Mouse (Mus musculus) liver, embryonic 14.5 days (tissue): ENCODE measurements at regions not wholly inside any gene's neighbourhood (a gene's known extent, or its start where the extent isn't known, plus 50 kb on each side); places are given as distances from the start of the nearest gene placed in this dataset.

ENCODE experiments used
- ATAC-seq: fragments of 200-750 bp; cut with Nextera tagmentation; 2 replicates; pipeline ENCODE4 v1.8.0; 2017; ENCODE audit warnings: moderate number of reproducible peaks, mild to moderate bottlenecking, moderate library complexity; ENCODE audit not compliant: insufficient read depth
- DNase-seq, 3 experiments: peaks; one replicate each; pipeline ENCODE4 v3.0.0-alpha.2; 2012 to 2013; ENCODE audit warnings: low read depth in 3 of 3, low spot score in 3 of 3
- H3K27ac ChIP-seq: fragments of 300-500 bp; sonication (generic); 2 replicates; pipeline ENCODE4 v1.5.1; 2014; ENCODE audit warnings: moderate library complexity, mild to moderate bottlenecking, control low read depth, inconsistent platforms
- H3K27me3 ChIP-seq: fragments of 300-500 bp; sonication (generic); 2 replicates; pipeline ENCODE4 v1.6.1; 2014; ENCODE audit warnings: mild to moderate bottlenecking, low read length, moderate library complexity; ENCODE audit not compliant: control insufficient read depth, insufficient read depth
- H3K36me3 ChIP-seq: fragments of 300-500 bp; sonication (generic); replicated peaks from 2 replicates; pipeline ENCODE4 v1.6.1; 2014; ENCODE audit warnings: low read depth; ENCODE audit not compliant: control insufficient read depth, insufficient read depth
- H3K4me1 ChIP-seq, 2 experiments: fragments of 200-500 bp in 1 of 2; fragments of 300-500 bp in 1 of 2; sonication (generic) in 1 of 2; replicated peaks; 2 replicates each; pipeline ENCODE4 v1.6.1; 2012 to 2014; ENCODE audit warnings: antibody characterized with exemption in 1 of 2, inconsistent platforms in 1 of 2, low read length in 1 of 2; ENCODE audit not compliant: control insufficient read depth in 2 of 2, insufficient read depth in 2 of 2
- H3K4me2 ChIP-seq: fragments of 300-500 bp; sonication (generic); 2 replicates; pipeline ENCODE4 v1.6.1; 2014; ENCODE audit warnings: low read depth, mild to moderate bottlenecking, control low read depth, moderate library complexity
- H3K4me3 ChIP-seq, 2 experiments: fragments of 200-500 bp in 1 of 2; fragments of 300-500 bp in 1 of 2; sonication (generic) in 1 of 2; 2 replicates each; pipeline ENCODE4 v1.5.1; 2012 to 2014; ENCODE audit warnings: low read depth in 2 of 2, low read length in 2 of 2, mild to moderate bottlenecking in 2 of 2, control low read depth in 1 of 2, inconsistent platforms in 1 of 2, moderate library complexity in 1 of 2; ENCODE audit not compliant: insufficient read depth in 1 of 2
- H3K9ac ChIP-seq: fragments of 300-500 bp; sonication (generic); replicated peaks from 2 replicates; pipeline ENCODE4 v1.6.1; 2014; ENCODE audit warnings: mild to moderate bottlenecking, control low read depth, moderate library complexity
- H3K9me3 ChIP-seq: fragments of 300-500 bp; sonication (generic); 2 replicates; pipeline ENCODE4 v1.6.1; 2016; ENCODE audit warnings: low read length, mixed read lengths; ENCODE audit not compliant: control insufficient read depth
- CTCF ChIP-seq: IDR thresholded peaks from 2 replicates; pipeline ENCODE4 v1.5.1; 2016; ENCODE audit warnings: antibody characterized with exemption, low read depth, control low read depth
- EP300 ChIP-seq: IDR thresholded peaks from 2 replicates; pipeline ENCODE4 v1.6.1; 2016; ENCODE audit warnings: antibody characterized with exemption, low read depth
- WGBS: fragments of 180-500 bp; shearing (Covaris S2); extraction: QIAGEN DNeasy Blood & Tissue Kit; methylation state at CpG from one replicate; pipeline ENCODE4 v1.1.7; 2014; ENCODE audit not compliant: insufficient replicate concordance; 5-methylcytosine and 5-hydroxymethylcytosine counted together

DNA sequence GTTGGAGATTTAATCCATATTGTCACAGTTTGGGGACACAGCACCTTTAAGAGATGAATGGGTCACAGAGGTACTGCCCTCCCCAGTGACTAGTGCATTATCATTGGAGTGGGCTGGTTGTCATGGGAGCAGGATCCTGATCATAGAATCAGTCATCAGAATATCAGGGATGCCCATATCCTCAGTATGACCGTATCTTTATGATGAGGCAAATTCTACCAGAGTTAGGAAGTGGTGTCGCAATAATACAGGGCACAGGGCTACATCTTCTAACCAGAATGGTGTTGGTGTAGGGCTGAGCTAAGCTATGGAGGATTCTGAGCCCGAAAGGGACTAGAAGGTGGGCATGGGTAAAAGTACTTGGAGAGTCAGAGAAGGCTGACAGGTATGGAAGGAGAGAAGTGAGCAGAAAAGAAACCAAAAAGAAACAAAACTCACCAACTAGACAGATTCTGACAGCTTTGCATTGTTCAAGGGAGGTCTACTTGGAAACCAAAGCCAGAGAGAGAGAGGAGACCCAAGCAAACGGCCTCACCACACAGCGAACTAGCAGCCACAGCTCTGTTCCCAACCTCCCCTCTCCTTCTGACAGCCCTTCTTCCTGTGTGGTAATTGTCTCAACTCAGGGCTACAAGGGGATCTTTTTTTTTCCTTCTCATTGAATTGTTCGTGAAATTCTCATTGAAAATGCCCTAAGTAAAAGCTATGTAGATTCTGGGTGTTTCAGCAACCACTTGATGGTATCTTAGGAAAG, 129.2 kb downstream of the Lrrc30 start:
- 28% methylated on average over 6 of the region's 6 CpGs for WGBS
- TF ChIP-seq CTCF (no peak), EP300 (no peak)
- Histone ChIP-seq H3K27me3 (no peaks in the 10 kb centered on the region), H3K9ac (no peak overlapping the region), H3K27ac (no peak overlapping the region), H3K4me2 (no peak overlapping the region), H3K36me3 (no peaks in the 10 kb centered on the region), H3K4me1 (0 out of 4 replicates have a peak, but pooled peaks cover 0 to 2% of the 10 kb centered on the region in 2 experiments), H3K4me3 (no peak overlapping the region), H3K9me3 (no peaks in the 10 kb centered on the region)
- ATAC-seq (no peak), DNase-seq (no peak)

DNA sequence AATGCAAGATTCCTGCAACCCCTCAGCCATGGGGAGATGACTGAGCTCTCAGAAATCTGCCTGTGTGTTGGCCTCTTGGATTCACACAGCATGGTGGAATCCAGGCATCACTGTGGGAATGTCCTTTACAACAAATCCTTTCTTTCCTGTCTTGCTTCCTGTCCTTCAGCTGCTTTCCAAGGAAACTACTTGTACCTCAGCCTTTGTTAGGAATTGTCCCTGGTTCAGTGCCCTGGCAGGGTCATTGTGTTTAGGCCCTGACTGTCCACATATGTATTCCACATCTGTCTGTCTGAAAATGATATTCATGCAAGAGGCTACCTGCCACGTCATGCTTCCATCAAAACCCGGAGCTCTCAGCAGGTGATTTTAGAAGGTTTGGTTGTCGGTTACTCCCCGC, 129.9 kb downstream of the Lrrc30 start:
- Histone ChIP-seq H3K9me3 (no peaks in the 10 kb centered on the region), H3K4me3 (no peak overlapping the region), H3K36me3 (no peaks in the 10 kb centered on the region), H3K27ac (no peak overlapping the region), H3K9ac (no peak overlapping the region), H3K4me1 (0 out of 4 replicates have a peak, but pooled peaks cover 0 to 2% of the 10 kb centered on the region in 2 experiments), H3K4me2 (no peak overlapping the region), H3K27me3 (no peaks in the 10 kb centered on the region)
- DNase-seq (no peak), ATAC-seq (no peak)
- TF ChIP-seq EP300 (no peak), CTCF (no peak)
- WGBS = 72% methylated on average over 4 of the region's 4 CpGs

DNA sequence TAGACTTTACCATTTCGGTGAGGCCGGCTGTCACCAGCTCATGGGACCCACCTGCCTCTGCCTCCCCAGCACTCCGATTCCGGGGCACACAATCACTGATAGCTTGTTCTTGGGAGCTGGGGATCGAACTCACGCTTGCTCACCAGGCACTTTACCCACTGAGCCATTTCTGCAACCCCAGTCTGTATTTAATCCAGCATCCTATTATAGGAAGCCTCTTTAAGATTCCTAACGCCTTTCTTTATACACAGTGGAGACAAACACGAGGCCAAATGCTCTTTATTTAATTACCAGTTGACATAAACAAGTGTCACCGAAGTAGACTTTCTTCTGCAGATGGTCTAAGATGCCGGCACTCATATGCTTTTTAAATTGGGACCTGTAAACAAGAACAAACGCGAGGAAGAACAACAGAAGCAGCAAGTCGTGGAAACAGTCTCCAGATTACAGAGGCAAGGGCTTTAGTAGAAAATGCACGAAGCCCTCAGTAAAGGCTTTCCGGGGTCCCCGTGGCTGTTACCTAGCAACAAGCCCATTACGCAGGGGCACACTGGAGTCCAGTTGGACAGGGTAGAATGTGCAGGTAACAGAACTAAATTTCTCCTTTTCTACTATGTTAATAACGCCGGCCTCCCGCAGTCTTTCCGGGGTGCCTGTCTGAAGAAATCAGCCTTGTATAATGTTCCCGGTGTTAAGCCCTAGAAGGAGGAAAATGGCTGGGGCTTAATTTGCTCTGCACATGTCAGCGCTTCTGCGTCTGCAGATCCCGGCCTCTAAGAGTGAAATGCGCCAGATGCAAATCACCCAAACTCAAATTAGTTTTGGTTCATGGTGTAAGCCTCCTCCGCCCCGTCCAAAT, 132.5 kb downstream of the Lrrc30 start:
- 73% methylated on average over 28 of the region's 28 CpGs for WGBS
- no peak overlapping the region for H3K4me3 ChIP-seq
- no peak overlapping the region for H3K27ac ChIP-seq
- 0 out of 4 replicates have a peak, but pooled peaks cover 0 to 1% of the 10 kb centered on the region in 2 experiments for H3K4me1 ChIP-seq
- H3K27me3 ChIP-seq = no peaks in the 10 kb centered on the region
- ATAC-seq (no peak), DNase-seq (no peak)
- H3K4me2 ChIP-seq = no peak overlapping the region
- H3K9me3 ChIP-seq = no peaks in the 10 kb centered on the region
- H3K9ac ChIP-seq = no peak overlapping the region
- H3K36me3 ChIP-seq = no peaks in the 10 kb centered on the region
- TF ChIP-seq EP300 = no peak
- no peak for TF ChIP-seq CTCF

DNA sequence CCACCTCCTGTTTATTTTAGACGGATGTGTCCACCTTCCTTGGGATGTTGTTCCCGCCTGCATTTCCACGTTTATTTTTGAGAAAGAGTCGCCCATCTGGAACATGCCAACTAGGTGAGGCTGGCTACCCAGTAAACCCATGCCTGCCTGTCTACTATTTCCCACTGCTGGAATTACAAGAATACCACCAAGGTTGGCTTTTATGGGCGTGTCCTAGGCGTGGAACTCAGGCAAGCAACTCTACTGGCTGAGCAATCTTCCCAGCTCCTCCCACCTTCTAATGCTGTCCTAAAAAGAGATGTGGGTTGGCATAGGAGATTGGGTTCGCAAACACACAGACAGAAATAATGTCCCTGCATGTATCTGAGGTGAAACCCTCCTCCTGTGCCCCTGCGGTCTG, 135.1 kb downstream of the Lrrc30 start:
- no peak for DNase-seq
- H3K27ac ChIP-seq = no peak overlapping the region
- H3K4me3 ChIP-seq = no peak overlapping the region
- no peaks in the 10 kb centered on the region for H3K4me1 ChIP-seq
- H3K36me3 ChIP-seq = no peaks in the 10 kb centered on the region
- H3K9ac ChIP-seq = no peak overlapping the region
- no peak overlapping the region for H3K4me2 ChIP-seq
- no peaks in the 10 kb centered on the region for H3K9me3 ChIP-seq
- no peak for ATAC-seq
- H3K27me3 ChIP-seq = no peaks in the 10 kb centered on the region
- TF ChIP-seq EP300 (no peak), CTCF (no peak)
- 64% methylated on average over 8 of the region's 8 CpGs for WGBS

DNA sequence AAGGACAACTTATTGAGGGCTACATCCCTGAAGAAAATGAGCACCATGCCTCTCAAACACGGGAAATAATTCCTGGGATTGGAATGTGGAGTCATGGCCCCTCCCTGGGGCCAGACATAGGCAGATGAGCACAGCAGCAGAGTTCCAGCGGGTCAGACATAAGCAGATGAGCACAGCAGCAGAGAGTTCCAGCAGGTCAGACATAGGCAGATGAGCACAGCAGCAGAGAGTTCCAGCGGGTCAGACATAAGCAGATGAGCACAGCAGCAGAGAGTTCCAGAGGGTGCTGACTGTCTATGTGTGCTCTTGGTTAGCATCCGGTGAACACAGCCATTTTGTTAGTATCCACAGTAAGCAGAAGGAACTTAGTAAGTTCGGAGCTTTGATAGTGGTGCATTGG, 126.2 kb upstream of the Ptprm start:
- TF ChIP-seq EP300 (no peak), CTCF (no peak)
- Histone ChIP-seq H3K36me3 (no peaks in the 10 kb centered on the region), H3K27me3 (no peaks in the 10 kb centered on the region), H3K27ac (no peak overlapping the region), H3K4me1 (no peaks in the 10 kb centered on the region), H3K9me3 (no peaks in the 10 kb centered on the region; the same call in 1 of the 2 replicates), H3K9ac (no peak overlapping the region), H3K4me2 (no peak overlapping the region), H3K4me3 (no peak overlapping the region)
- 57% methylated on average over 5 of the region's 5 CpGs for WGBS
- ATAC-seq (no peak), DNase-seq (no peak)
